Mouse (Mus musculus) small intestine, adult 2 months (tissue): ENCODE measurements around the gene Dlg1. TPM values are rescaled to one million over a fixed set of nuclear protein-coding genes. Genes with fewer than 3 reads are reported as not detected.

Source experiments
- H3K27ac ChIP-seq: fragments of 200-500 bp; 2 replicates; pipeline ENCODE4 v1.5.1; 2012; ENCODE audit warnings: low read depth, low read length, control low read depth, inconsistent platforms; ENCODE audit not compliant: insufficient read depth
- H3K27me3 ChIP-seq: fragments of 200-500 bp; 2 replicates; pipeline ENCODE4 v1.6.1; 2012; ENCODE audit warnings: mild to moderate bottlenecking, moderate library complexity, low read length, inconsistent platforms; ENCODE audit not compliant: control insufficient read depth, insufficient read depth
- H3K36me3 ChIP-seq: fragments of 200-500 bp; 2 replicates; pipeline ENCODE4 v1.6.1; 2012; ENCODE audit warnings: mild to moderate bottlenecking, low read length, control low read depth, inconsistent platforms; ENCODE audit not compliant: control insufficient read depth, insufficient read depth
- H3K4me1 ChIP-seq: fragments of 200-500 bp; 2 replicates; pipeline ENCODE4 v1.6.1; 2012; ENCODE audit warnings: low read length, inconsistent platforms, mixed read lengths; ENCODE audit not compliant: control insufficient read depth, insufficient read depth, insufficient read length
- H3K4me3 ChIP-seq: fragments of 200-500 bp; 2 replicates; pipeline ENCODE4 v1.5.1; 2012; ENCODE audit warnings: low read depth, mild to moderate bottlenecking, control low read depth, inconsistent platforms, low read length, moderate library complexity
- CTCF ChIP-seq: fragments of 200-500 bp; IDR thresholded peaks from 2 replicates; pipeline ENCODE4 v1.5.1; 2012; ENCODE audit warnings: low read depth, mild to moderate bottlenecking, control low read depth, inconsistent platforms, low read length, moderate library complexity, mixed read lengths; ENCODE audit not compliant: insufficient replicate concordance, insufficient read length; ENCODE audit errors: extremely low read depth
- POLR2A ChIP-seq: fragments of 200-500 bp; IDR thresholded peaks from 2 replicates; pipeline ENCODE4 v1.6.1; 2012; ENCODE audit warnings: low read depth, mild to moderate bottlenecking, control low read depth, inconsistent platforms, low read length, moderate library complexity
- WGBS: fragments of 180-500 bp; shearing (Covaris S2); methylation state at CpG from one replicate; pipeline ENCODE4 v1.1.7; 2018; 5-methylcytosine and 5-hydroxymethylcytosine counted together
- polyA plus RNA-seq: library from polyadenylated mRNA; depleted of rRNA; stranded (reverse); fragments of >200 nt; gene quantifications from 2 replicates; pipeline ENCODE4 v1.2.3, GENCODE M21; 2012

Gene Dlg1
- polyA plus RNA-seq, 1 experiment, result 7.0 TPM

GRCm38 (mm10) chr16:31876386-31876785, 213.1 kb downstream of the Dlg1 start:
- 83% methylated on average over 10 of the region's 10 CpGs for WGBS
- no peak overlapping the region for H3K27ac ChIP-seq
- TF ChIP-seq CTCF (no peak), POLR2A (no peak)
- H3K4me3 ChIP-seq, result no peak overlapping the region
- H3K27me3 ChIP-seq, result no peaks in the 10 kb centered on the region
- peaks cover 2% of the 10 kb centered on the region for H3K4me1 ChIP-seq
- peaks cover 7% of the 10 kb centered on the region for H3K36me3 ChIP-seq

GRCm38 (mm10) chr16:31878052-31878451, 214.8 kb downstream of the Dlg1 start:
- TF ChIP-seq CTCF (no peak), POLR2A (no peak)
- H3K4me1 ChIP-seq, result peaks cover 2% of the 10 kb centered on the region
- no peak overlapping the region for H3K27ac ChIP-seq
- H3K4me3 ChIP-seq, result no peak overlapping the region
- WGBS, result 40% methylated on average over 6 of the region's 6 CpGs
- peaks cover 1% of the 10 kb centered on the region; the same call in 1 of the 2 replicates for H3K36me3 ChIP-seq
- H3K27me3 ChIP-seq, result no peaks in the 10 kb centered on the region

- WGBS, result 34% methylated on average over 21 of the region's 21 CpGs
- Histone ChIP-seq H3K4me3 (no peak within 1 kb of the TSS), H3K27ac (no peak within 1 kb of the TSS), H3K4me1 (peaks cover 6% of the 10 kb centered on the region), H3K27me3 (no peaks in the 10 kb centered on the region), H3K36me3 (peaks cover 1% of the 10 kb centered on the region; the same call in 1 of the 2 replicates)
- TF ChIP-seq CTCF (peak; percentile 84), POLR2A (no peak)
Measured at GRCm38 (mm10) chr16:31878573-31879257, 215.5 kb downstream of the Dlg1 start, which contains the start of gene Meltf. Gene Meltf, plus strand, starts transcription at chr16:31878810.

GRCm38 (mm10) chr16:31880146-31880840, 217.1 kb downstream of the Dlg1 start:
- TF ChIP-seq POLR2A (no peak), CTCF (no peak)
- Histone ChIP-seq H3K36me3 (no peaks in the 10 kb centered on the region), H3K4me1 (peaks cover 6% of the 10 kb centered on the region), H3K27me3 (no peaks in the 10 kb centered on the region), H3K27ac (no peak overlapping the region), H3K4me3 (no peak overlapping the region)
- 81% methylated on average over 8 of the region's 8 CpGs for WGBS

- H3K36me3 ChIP-seq, result no peaks in the 10 kb centered on the region
- no peak overlapping the region for H3K27ac ChIP-seq
- peaks cover 6% of the 10 kb centered on the region for H3K4me1 ChIP-seq
- TF ChIP-seq POLR2A, result no peak
- no peak for TF ChIP-seq CTCF
- H3K4me3 ChIP-seq, result no peak overlapping the region
- WGBS, result 87% methylated on average over 9 of the region's 9 CpGs
- no peaks in the 10 kb centered on the region for H3K27me3 ChIP-seq
Measured at GRCm38 (mm10) chr16:31882381-31882908, 219.2 kb downstream of the Dlg1 start.

GRCm38 (mm10) chr16:31883302-31883701, 220.1 kb downstream of the Dlg1 start:
- H3K27ac ChIP-seq, result no peak overlapping the region

GRCm38 (mm10) chr16:31883902-31884301, 220.7 kb downstream of the Dlg1 start:
- Histone ChIP-seq H3K27me3 (no peaks in the 10 kb centered on the region), H3K36me3 (no peaks in the 10 kb centered on the region), H3K4me3 (no peak overlapping the region), H3K4me1 (peaks cover 4% of the 10 kb centered on the region; the same call in 1 of the 2 replicates), H3K27ac (no peak overlapping the region)
- WGBS, result 35% methylated on average over 6 of the region's 6 CpGs
- TF ChIP-seq CTCF (no peak), POLR2A (no peak)

More at GRCm38 (mm10) chr16:31883302-31883701, 220.1 kb downstream of the Dlg1 start:
- no peaks in the 10 kb centered on the region for H3K27me3 ChIP-seq
- no peak overlapping the region for H3K4me3 ChIP-seq
- no peak for TF ChIP-seq POLR2A
- no peak for TF ChIP-seq CTCF
- peaks cover 6% of the 10 kb centered on the region for H3K4me1 ChIP-seq
- no peaks in the 10 kb centered on the region for H3K36me3 ChIP-seq
- 55% methylated on average over 14 of the region's 14 CpGs for WGBS
